Mouse (Mus musculus): ENCODE data around the gene Hk2. TPM values are rescaled to one million over a fixed set of nuclear protein-coding genes. Genes with fewer than 3 reads are reported as not detected.

The Hk2 gene
- polyA plus RNA-seq (2014; fragmentation: Illumina TruSeq; extraction: RNeasy Lipid Tissue Mini Kit (QIAGEN cat#74804); ENCODE audit: low read depth, low replicate concordance): 220 TPM

DNA sequence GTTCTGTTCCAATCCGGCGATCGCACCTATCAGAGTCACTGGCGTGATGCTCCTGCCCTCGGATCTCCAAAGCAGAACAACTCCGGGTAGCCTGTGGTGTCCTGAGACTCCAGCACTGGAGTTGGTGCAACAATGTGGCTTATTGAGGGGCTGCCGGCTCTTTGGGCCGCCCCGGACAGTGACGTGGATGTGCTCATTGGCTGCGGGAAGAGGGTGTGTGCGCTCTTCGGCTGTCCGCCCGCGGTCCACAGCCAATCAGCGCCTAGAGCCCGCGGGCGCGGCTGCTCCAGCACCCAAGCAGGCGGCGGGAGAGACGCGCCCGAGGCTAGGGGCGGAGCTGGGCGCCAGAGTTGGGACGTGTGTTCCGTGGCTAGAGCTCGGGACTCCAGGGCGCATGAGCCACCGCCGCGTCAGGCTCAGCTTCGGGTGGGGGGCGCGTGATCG, at the start of gene Hk2:
Gene Hk2 (minus strand): TSS at position 134 of the 444 bp plus-strand sequence.

GRCm38 (mm10) chr6:82705221-82705620, 69.0 kb downstream of the Hk2 start, which contains the start of gene Pole4:
TSS of gene Pole4 (minus strand) at chr6:82705365.

Other genes with a start within 250 kb of the Hk2 start
- gene Pole4, start 69.1 kb downstream of the Hk2 start, polyA plus RNA-seq (2014; fragmentation: Illumina TruSeq; extraction: RNeasy Lipid Tissue Mini Kit (QIAGEN cat#74804); ENCODE audit: low read depth, low replicate concordance): 32.0 TPM
- 0.34 TPM for gene Sema4f, start 165.3 kb upstream of the Hk2 start, polyA plus RNA-seq (2014; fragmentation: Illumina TruSeq; extraction: RNeasy Lipid Tissue Mini Kit (QIAGEN cat#74804); ENCODE audit: low read depth, low replicate concordance)
- gene M1ap, start 172.4 kb upstream of the Hk2 start, polyA plus RNA-seq (2014; fragmentation: Illumina TruSeq; extraction: RNeasy Lipid Tissue Mini Kit (QIAGEN cat#74804); ENCODE audit: low read depth, low replicate concordance): not detected